Mouse (Mus musculus) layer of hippocampus, adult 18-20 months (tissue): ENCODE measurements around the gene Klrb1a. TPM values are rescaled to one million over a fixed set of nuclear protein-coding genes. Genes with fewer than 3 reads are reported as not detected.
"Not testable (repeated sequence)": the region's sequence is repeated elsewhere in the genome, so short reads cannot be mapped to it uniquely, and the experiment has no call there.

Experiments used
- DNase-seq, 2 experiments: peaks; one replicate each; pipeline ENCODE4 v3.0.0; 2022; ENCODE audit warnings: low spot score in 2 of 2
- long read RNA-seq: library from polyadenylated mRNA; stranded (forward); transcript quantifications from one replicate; pipeline ENCODE4 v2.0.0, GENCODE M21; 2021
- total RNA-seq, 2 experiments: library from RNA; stranded (reverse); gene quantifications; 2 replicates each; pipeline ENCODE4 v1.2.3; 2021

The Klrb1a gene
- not detected for total RNA-seq
- long read RNA-seq, partial matches to known transcripts = 0 of 1 reads
- long read RNA-seq, other reads (novel, unspliced or antisense) = 1 of 1 reads

- DNase-seq = not testable (repeated sequence)
These were observed at the start of gene Klrb1a for GRCm38 (mm10) chr6:128623433-128623832. Gene Klrb1a (minus strand): TSS chr6:128623533.

GRCm38 (mm10) chr6:128669936-128670335, 46.6 kb upstream of the Klrb1a start:
- DNase-seq = no peak

- no peak for DNase-seq
These were observed 38.9 kb upstream of the Klrb1a start, which contains the start of gene Clec2h for GRCm38 (mm10) chr6:128662206-128662605. Gene Clec2h (plus strand): TSS chr6:128662385.

GRCm38 (mm10) chr6:128661249-128661648, 37.9 kb upstream of the Klrb1a start:
- DNase-seq = no peak

- DNase-seq = no peak
These were observed 29.6 kb upstream of the Klrb1a start for GRCm38 (mm10) chr6:128652938-128653337.

GRCm38 (mm10) chr6:128650827-128651226, 27.5 kb upstream of the Klrb1a start:
- DNase-seq = not testable (repeated sequence)

- no peak for DNase-seq
These were observed 26.9 kb upstream of the Klrb1a start for GRCm38 (mm10) chr6:128650187-128650586.

GRCm38 (mm10) chr6:128649681-128650080, 26.3 kb upstream of the Klrb1a start:
- no peak for DNase-seq

- not testable (repeated sequence) for DNase-seq
These were observed 22.4 kb upstream of the Klrb1a start for GRCm38 (mm10) chr6:128645708-128646107.

GRCm38 (mm10) chr6:128644694-128645093, 21.4 kb upstream of the Klrb1a start:
- DNase-seq = not testable (repeated sequence)

- DNase-seq = no peak
These were observed 20.7 kb upstream of the Klrb1a start for GRCm38 (mm10) chr6:128643999-128644398.

GRCm38 (mm10) chr6:128641116-128641716, 17.9 kb upstream of the Klrb1a start:
- no peak for DNase-seq

- DNase-seq = no peak
These were observed 17.3 kb upstream of the Klrb1a start for GRCm38 (mm10) chr6:128640673-128641072.

GRCm38 (mm10) chr6:128630912-128631905, 7.9 kb upstream of the Klrb1a start:
- DNase-seq = not testable (repeated sequence)

- peak; percentile 40 to 79 for DNase-seq
These were observed 6.7 kb upstream of the Klrb1a start for GRCm38 (mm10) chr6:128629771-128630739.

- not testable (repeated sequence) for DNase-seq
These were observed 1.9 kb upstream of the Klrb1a start for GRCm38 (mm10) chr6:128625246-128625645.

- DNase-seq = no peak
These were observed 1.1 kb upstream of the Klrb1a start for GRCm38 (mm10) chr6:128624425-128624824.

- DNase-seq = no peak
These were observed 600 bp downstream of the Klrb1a start for GRCm38 (mm10) chr6:128622733-128623132.

- no peak for DNase-seq
These were observed 17.0 kb downstream of the Klrb1a start for GRCm38 (mm10) chr6:128606350-128606749.

- peak in 1 of 2 experiments; percentile 39 for DNase-seq
These were observed 18.8 kb downstream of the Klrb1a start for GRCm38 (mm10) chr6:128604512-128604911.
